Mouse (Mus musculus) midbrain, embryonic 12.5 days (tissue): ENCODE results near the gene Mto1. TPM values are rescaled to one million over a fixed set of nuclear protein-coding genes. Genes with fewer than 3 reads are reported as not detected.

Experiments used
- ATAC-seq: fragments of 200-750 bp; cut with Nextera tagmentation; 2 replicates; pipeline ENCODE4 v1.8.0; 2017; ENCODE audit warnings: low read depth, moderate TSS enrichment, moderate library complexity; ENCODE audit not compliant: low FRiP score
- H3K27ac ChIP-seq: fragments of 300-500 bp; sonication (generic); replicated peaks from 2 replicates; pipeline ENCODE4 v1.5.1; 2016; ENCODE audit warnings: mild to moderate bottlenecking
- H3K27me3 ChIP-seq: fragments of 300-500 bp; sonication (generic); 2 replicates; pipeline ENCODE4 v1.6.1; 2016; ENCODE audit warnings: mild to moderate bottlenecking
- H3K36me3 ChIP-seq: fragments of 300-500 bp; sonication (generic); 2 replicates; pipeline ENCODE4 v1.6.1; 2016
- H3K4me1 ChIP-seq: fragments of 300-500 bp; sonication (generic); 2 replicates; pipeline ENCODE4 v1.6.1; 2016
- H3K4me2 ChIP-seq: fragments of 300-500 bp; sonication (generic); replicated peaks from 2 replicates; pipeline ENCODE4 v1.6.1; 2016; ENCODE audit warnings: mild to moderate bottlenecking, moderate library complexity
- H3K4me3 ChIP-seq: fragments of 300-500 bp; sonication (generic); 2 replicates; pipeline ENCODE4 v1.5.1; 2016; ENCODE audit warnings: mild to moderate bottlenecking
- H3K9ac ChIP-seq: fragments of 300-500 bp; sonication (generic); replicated peaks from 2 replicates; pipeline ENCODE4 v1.6.1; 2016; ENCODE audit warnings: mild to moderate bottlenecking, moderate library complexity
- H3K9me3 ChIP-seq: fragments of 300-500 bp; sonication (generic); 2 replicates; pipeline ENCODE4 v1.6.1; 2016; ENCODE audit warnings: mild to moderate bottlenecking
- WGBS: fragments of 180-500 bp; shearing (Covaris S2); methylation state at CpG from one replicate; pipeline ENCODE4 v1.1.7; 2016; 5-methylcytosine and 5-hydroxymethylcytosine counted together
- polyA plus RNA-seq: library from polyadenylated mRNA; unstranded; fragments of >200 nt; fragmentation: Nextera tagmentation; extraction: Ambion mirVana; gene quantifications from 2 replicates; pipeline ENCODE4 v1.2.1, GENCODE M21; 2016

Mto1 gene
- polyA plus RNA-seq: 23.6 and 25.7 TPM in 2 replicates

GRCm38 (mm10) chr9:78447973-78448873, at the start of gene Mto1, which contains the start of gene Gm17324:
Gene Mto1 (plus strand): TSS chr9:78448208.
Gene Gm17324 (minus strand): TSS chr9:78448786.
- Histone ChIP-seq H3K4me2 (peak within 1 kb of the TSS; percentile 60), H3K27ac (peak within 1 kb of the TSS; percentile 92), H3K4me3 (peak within 1 kb of the TSS; percentile 99), H3K9me3 (no peaks in the 10 kb centered on the region), H3K4me1 (peaks cover 8% of the 10 kb centered on the region), H3K36me3 (peaks cover 16% of the 10 kb centered on the region), H3K27me3 (peaks cover 36% of the 10 kb centered on the region), H3K9ac (peak within 1 kb of the TSS; percentile 86)
- under 1% methylated on average over 96 of the region's 96 CpGs for WGBS
- ATAC-seq: peak; percentile 93

- H3K9me3 ChIP-seq: no peaks in the 10 kb centered on the region
Measured at GRCm38 (mm10) chr9:78400570-78400969, 47.4 kb upstream of the Mto1 start.

DNA sequence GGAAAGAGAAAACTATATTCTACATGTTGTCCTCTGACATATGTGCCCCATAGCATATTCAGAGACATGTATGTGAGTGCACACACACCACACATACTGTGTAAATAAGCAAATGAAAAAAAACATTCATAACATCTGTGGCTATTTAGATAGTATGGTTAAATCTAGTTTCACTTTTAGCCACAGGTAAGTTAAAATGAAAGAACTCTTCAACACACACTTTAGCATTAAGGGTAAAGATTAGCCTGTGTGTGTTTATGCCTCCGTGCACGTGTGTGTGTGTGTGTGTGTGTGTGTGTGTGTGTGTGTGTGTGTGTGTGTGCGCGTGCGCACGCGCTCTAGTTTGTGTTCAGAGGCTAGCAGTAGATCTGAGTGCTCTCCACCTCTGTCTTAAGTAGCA, 46.4 kb upstream of the Mto1 start:
- H3K36me3 ChIP-seq: no peaks in the 10 kb centered on the region
- H3K4me3 ChIP-seq: no peak overlapping the region
- no peak for ATAC-seq
- no peaks in the 10 kb centered on the region for H3K9me3 ChIP-seq
- no peak overlapping the region for H3K4me2 ChIP-seq
- peaks cover 19% of the 10 kb centered on the region for H3K27me3 ChIP-seq
- H3K9ac ChIP-seq: no peak overlapping the region
- no peak overlapping the region for H3K27ac ChIP-seq
- no peaks in the 10 kb centered on the region for H3K4me1 ChIP-seq
- WGBS: 82% methylated on average over 3 of the region's 7 CpGs

More at GRCm38 (mm10) chr9:78400570-78400969, 47.4 kb upstream of the Mto1 start:
- ATAC-seq: no peak
- Histone ChIP-seq H3K27me3 (peaks cover 29% of the 10 kb centered on the region), H3K4me1 (peaks cover 5% of the 10 kb centered on the region), H3K27ac (no peak overlapping the region), H3K9ac (no peak overlapping the region), H3K4me2 (no peak overlapping the region), H3K36me3 (no peaks in the 10 kb centered on the region), H3K4me3 (no peak overlapping the region)
- 88% methylated on average over 5 of the region's 5 CpGs for WGBS

DNA sequence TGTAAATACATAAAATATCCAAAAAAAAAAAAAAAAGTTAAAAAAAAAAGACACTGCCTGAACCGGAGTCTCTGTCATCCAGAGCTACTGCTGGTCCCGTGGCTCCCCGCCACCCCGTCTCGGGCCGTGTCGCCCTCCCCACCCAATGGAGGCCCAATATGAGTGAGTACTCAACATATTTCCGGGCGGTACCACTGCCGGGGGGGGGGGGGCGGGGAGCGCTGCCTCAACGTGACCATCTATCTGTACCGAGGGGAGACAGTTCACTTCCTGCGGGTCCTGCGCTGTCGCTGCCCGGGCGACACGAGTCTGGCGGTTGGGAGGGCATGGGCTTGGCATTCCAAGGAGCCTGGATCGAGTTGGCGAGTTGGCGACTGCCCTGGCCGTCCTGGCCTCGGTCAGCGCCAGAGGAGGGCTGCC, 20.6 kb upstream of the Mto1 start:
- H3K27ac ChIP-seq: no peak overlapping the region
- no peaks in the 10 kb centered on the region for H3K36me3 ChIP-seq
- ATAC-seq: peak; percentile 47; the same call in 1 of the 2 replicates
- no peaks in the 10 kb centered on the region for H3K9me3 ChIP-seq
- H3K4me3 ChIP-seq: peak overlapping the region; percentile 31
- no peaks in the 10 kb centered on the region for H3K27me3 ChIP-seq
- peak overlapping the region; percentile 44 for H3K9ac ChIP-seq
- WGBS: 45% methylated on average over 24 of the region's 27 CpGs
- H3K4me1 ChIP-seq: 0 out of 2 replicates have a peak, but pooled peaks cover 4% of the 10 kb centered on the region
- H3K4me2 ChIP-seq: peak overlapping the region; percentile 53

DNA sequence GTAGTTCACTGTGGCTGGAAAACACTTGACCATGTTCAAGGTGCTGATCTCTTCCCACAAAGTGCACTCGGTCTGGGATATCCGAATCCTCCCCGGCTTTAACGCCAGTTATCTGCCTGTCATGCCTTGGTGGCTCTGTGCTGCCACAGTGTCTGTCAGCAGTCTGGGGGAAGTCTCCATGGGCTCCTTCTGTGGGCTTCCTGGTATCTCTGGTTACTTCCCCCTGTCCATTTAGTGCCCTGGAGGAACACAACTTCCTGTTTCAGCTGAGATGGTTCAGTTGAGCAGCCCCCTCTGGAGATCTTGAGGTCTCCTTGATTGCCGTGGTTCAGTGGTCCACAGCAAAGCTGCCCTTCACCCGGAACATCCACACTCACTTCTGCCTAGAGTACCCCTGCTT, 19.8 kb upstream of the Mto1 start:
- Histone ChIP-seq H3K27ac (no peak overlapping the region), H3K9me3 (no peaks in the 10 kb centered on the region), H3K4me3 (no peak overlapping the region), H3K4me1 (0 out of 2 replicates have a peak, but pooled peaks cover 4% of the 10 kb centered on the region), H3K36me3 (no peaks in the 10 kb centered on the region), H3K27me3 (no peaks in the 10 kb centered on the region), H3K4me2 (no peak overlapping the region), H3K9ac (no peak overlapping the region)
- no peak for ATAC-seq
- WGBS: 75% methylated on average over 6 of the region's 6 CpGs

DNA sequence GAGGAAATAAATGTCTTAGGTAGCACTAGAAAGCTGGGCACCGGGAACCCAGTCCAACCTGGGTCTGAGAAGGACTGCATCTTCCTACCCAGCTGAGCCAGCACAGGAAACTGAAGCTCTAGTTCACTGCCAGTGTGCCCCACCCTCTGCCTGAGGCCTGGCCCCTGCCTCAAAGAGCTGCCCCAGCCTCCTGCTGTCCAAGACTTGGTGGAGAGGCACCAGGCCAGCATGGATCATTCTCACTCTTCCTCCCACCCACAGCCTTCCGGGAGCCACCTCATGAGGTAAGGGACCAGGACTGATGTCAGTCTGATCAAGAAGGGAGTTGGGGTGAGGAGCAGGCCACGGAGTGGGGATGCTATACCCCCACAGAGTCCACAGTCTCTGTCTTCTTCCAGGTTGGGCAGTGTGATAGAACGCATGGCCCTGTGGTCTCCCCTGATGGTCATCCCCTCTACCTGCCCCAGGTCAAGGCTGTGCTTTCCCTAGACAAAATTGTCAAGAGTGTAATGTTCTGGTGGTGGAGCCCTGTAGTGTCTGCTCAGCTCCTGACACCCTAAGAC, 19.1 kb upstream of the Mto1 start:
- Histone ChIP-seq H3K9me3 (no peaks in the 10 kb centered on the region), H3K9ac (no peak overlapping the region), H3K4me1 (0 out of 2 replicates have a peak, but pooled peaks cover 4% of the 10 kb centered on the region), H3K4me2 (no peak overlapping the region), H3K4me3 (no peak overlapping the region), H3K27me3 (no peaks in the 10 kb centered on the region), H3K27ac (no peak overlapping the region), H3K36me3 (no peaks in the 10 kb centered on the region)
- ATAC-seq: no peak
- 87% methylated on average over 4 of the region's 4 CpGs for WGBS

- Histone ChIP-seq H3K4me1 (0 out of 2 replicates have a peak, but pooled peaks cover 4% of the 10 kb centered on the region), H3K4me2 (no peak overlapping the region), H3K9ac (no peak overlapping the region), H3K9me3 (no peaks in the 10 kb centered on the region), H3K4me3 (no peak overlapping the region), H3K27ac (no peak overlapping the region), H3K27me3 (no peaks in the 10 kb centered on the region), H3K36me3 (no peaks in the 10 kb centered on the region)
- WGBS: 70% methylated on average over 2 of the region's 2 CpGs
- ATAC-seq: no peak
Measured at GRCm38 (mm10) chr9:78429551-78429950, 18.5 kb upstream of the Mto1 start.

DNA sequence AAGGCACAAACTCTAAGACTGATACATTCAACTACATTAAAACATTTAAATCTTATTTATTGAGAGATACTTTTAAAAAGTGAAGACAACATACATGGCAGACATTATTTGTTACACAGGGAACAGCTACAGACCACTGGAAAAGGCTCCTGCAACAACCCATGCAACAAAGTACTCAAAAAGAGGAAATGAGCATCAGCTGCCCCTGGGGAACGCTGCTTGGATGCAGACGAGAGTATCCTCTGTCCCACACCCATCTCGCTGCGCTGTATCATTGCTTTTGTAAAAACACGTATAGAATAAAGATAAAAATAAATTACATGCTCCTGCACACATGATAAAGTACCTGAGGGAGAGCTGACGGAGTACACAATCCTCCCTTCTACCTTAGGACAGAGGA, 17.5 kb upstream of the Mto1 start:
- Histone ChIP-seq H3K36me3 (no peaks in the 10 kb centered on the region), H3K4me2 (no peak overlapping the region), H3K27ac (no peak overlapping the region), H3K4me1 (0 out of 2 replicates have a peak, but pooled peaks cover 4% of the 10 kb centered on the region), H3K9ac (no peak overlapping the region), H3K27me3 (no peaks in the 10 kb centered on the region), H3K9me3 (no peaks in the 10 kb centered on the region), H3K4me3 (no peak overlapping the region)
- no peak for ATAC-seq
- WGBS: 85% methylated on average over 6 of the region's 6 CpGs

GRCm38 (mm10) chr9:78432471-78432870, 15.5 kb upstream of the Mto1 start:
- WGBS: 87% methylated on average over 5 of the region's 5 CpGs
- no peak overlapping the region for H3K4me3 ChIP-seq
- no peaks in the 10 kb centered on the region for H3K9me3 ChIP-seq
- H3K27me3 ChIP-seq: no peaks in the 10 kb centered on the region
- H3K4me1 ChIP-seq: 0 out of 2 replicates have a peak, but pooled peaks cover 4% of the 10 kb centered on the region
- H3K36me3 ChIP-seq: no peaks in the 10 kb centered on the region
- no peak overlapping the region for H3K9ac ChIP-seq
- H3K4me2 ChIP-seq: no peak overlapping the region
- ATAC-seq: no peak
- no peak overlapping the region for H3K27ac ChIP-seq

- no peaks in the 10 kb centered on the region for H3K9me3 ChIP-seq
- no peak overlapping the region for H3K9ac ChIP-seq
- H3K4me2 ChIP-seq: no peak overlapping the region
- no peak overlapping the region for H3K27ac ChIP-seq
- peaks cover 46% of the 10 kb centered on the region for H3K27me3 ChIP-seq
- H3K4me1 ChIP-seq: peaks cover 8% of the 10 kb centered on the region; the same call in 1 of the 2 replicates
- 69% methylated on average over 5 of the region's 5 CpGs for WGBS
- H3K4me3 ChIP-seq: no peak overlapping the region
- no peaks in the 10 kb centered on the region for H3K36me3 ChIP-seq
- ATAC-seq: no peak
Measured at GRCm38 (mm10) chr9:78439426-78439825, 8.6 kb upstream of the Mto1 start.

DNA sequence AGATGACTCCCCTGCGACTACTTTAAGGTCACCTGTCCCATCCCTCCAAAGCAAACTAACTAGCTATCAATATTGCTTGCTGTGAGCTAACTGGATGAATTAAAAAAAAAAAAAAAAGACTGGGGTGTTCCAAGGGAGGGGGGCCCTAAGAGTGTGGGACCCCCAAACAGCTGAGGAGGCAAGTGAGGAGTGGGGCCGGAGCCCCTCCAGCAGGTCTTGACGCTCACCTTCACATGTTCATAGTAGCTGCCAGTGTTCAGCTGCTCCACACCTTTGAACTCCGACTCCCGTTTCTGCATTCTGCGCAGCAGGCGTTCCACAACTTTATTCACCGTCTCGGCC, 5.8 kb upstream of the Mto1 start:
- peak overlapping the region; percentile 53 for H3K4me2 ChIP-seq
- H3K4me1 ChIP-seq: peaks cover 8% of the 10 kb centered on the region; the same call in 1 of the 2 replicates
- no peak overlapping the region for H3K27ac ChIP-seq
- H3K9me3 ChIP-seq: no peaks in the 10 kb centered on the region
- WGBS: 3% methylated on average over 9 of the region's 9 CpGs
- H3K27me3 ChIP-seq: peaks cover 70% of the 10 kb centered on the region
- H3K36me3 ChIP-seq: no peaks in the 10 kb centered on the region
- no peak overlapping the region for H3K9ac ChIP-seq
- peak overlapping the region; percentile 36 for H3K4me3 ChIP-seq
- peak; percentile 63 for ATAC-seq
